Mouse (Mus musculus): Measurements from ENCODE around the gene Zfp800. TPM values are rescaled to one million over a fixed set of nuclear protein-coding genes. Genes with fewer than 3 reads are reported as not detected.

Zfp800 gene
- polyA plus RNA-seq, 1 experiment from 2014 or later = 20.5 TPM

DNA sequence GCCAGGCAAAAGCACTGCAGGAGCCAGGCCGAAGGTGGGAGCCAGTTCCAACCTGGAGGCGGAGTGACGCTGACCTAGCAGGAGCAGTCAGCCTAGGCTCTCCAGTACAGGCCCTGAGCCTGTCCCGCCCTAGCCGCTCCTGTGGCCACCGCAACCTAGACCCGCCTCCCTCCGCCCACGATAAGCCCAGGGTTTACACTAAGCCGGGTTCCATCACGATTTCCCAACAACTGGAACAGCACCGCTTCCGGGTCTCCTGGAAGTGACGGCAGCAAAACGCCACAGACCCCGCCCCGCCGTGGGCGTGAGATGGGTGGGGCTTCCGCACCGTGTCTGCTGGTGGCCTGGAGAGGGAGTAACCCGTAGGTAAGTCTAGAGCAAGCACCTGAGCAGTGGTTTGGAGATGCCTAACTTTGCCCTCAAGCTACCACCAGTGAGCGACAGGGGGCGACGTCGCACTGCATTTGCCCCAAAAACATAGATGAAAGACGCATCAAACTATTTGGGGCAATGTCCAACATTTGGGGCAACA is 23.7 kb upstream of the Zfp800 start:
- H3K4me3 ChIP-seq = peak overlapping the region; percentile 95
- H3K4me2 ChIP-seq = peak overlapping the region; percentile 99
- H3K4me1 ChIP-seq (replicated peaks) = peaks cover 64% of the 10 kb centered on the region
- H3K27me3 ChIP-seq = no peaks in the 10 kb centered on the region
- peak; percentile 85 for ATAC-seq (ENCODE audit: low read depth)
- no peaks in the 10 kb centered on the region for H3K9me3 ChIP-seq
- peak overlapping the region; percentile 57 for H3K27ac ChIP-seq (replicated peaks)
- peaks cover 41% of the 10 kb centered on the region for H3K36me3 ChIP-seq
- WGBS = 0% methylated on average over 27 of the region's 27 CpGs
- H3K9ac ChIP-seq = peak overlapping the region; percentile 88

DNA sequence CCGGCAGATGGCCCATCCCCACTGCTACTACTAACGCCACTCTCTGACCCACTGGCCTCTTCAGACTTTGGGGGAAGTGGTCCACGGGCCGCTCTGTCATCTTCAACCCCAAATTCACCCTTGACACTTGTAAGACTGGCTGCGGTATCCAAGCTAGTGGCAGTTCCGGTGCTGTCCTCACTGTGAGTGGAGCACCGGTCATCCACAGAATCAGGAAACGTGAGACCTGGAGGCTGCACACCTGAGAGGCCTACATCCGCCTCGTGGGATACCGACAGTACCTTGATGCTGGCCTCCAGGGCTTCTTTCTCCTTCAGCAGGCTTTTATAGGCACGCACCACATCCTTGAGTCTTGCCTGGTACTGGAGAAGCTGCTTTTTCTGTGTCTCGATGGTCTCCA is 23.1 kb upstream of the Zfp800 start:
- peak overlapping the region; percentile 95 for H3K4me3 ChIP-seq
- peak overlapping the region; percentile 99 for H3K4me2 ChIP-seq
- WGBS = 28% methylated on average over 13 of the region's 13 CpGs
- no peaks in the 10 kb centered on the region for H3K27me3 ChIP-seq
- H3K9me3 ChIP-seq = no peaks in the 10 kb centered on the region
- no peak overlapping the region for H3K27ac ChIP-seq (replicated peaks)
- peak overlapping the region; percentile 88 for H3K9ac ChIP-seq
- ATAC-seq (ENCODE audit: low read depth) = no peak
- H3K4me1 ChIP-seq (replicated peaks) = peaks cover 60% of the 10 kb centered on the region
- peaks cover 41% of the 10 kb centered on the region for H3K36me3 ChIP-seq

DNA sequence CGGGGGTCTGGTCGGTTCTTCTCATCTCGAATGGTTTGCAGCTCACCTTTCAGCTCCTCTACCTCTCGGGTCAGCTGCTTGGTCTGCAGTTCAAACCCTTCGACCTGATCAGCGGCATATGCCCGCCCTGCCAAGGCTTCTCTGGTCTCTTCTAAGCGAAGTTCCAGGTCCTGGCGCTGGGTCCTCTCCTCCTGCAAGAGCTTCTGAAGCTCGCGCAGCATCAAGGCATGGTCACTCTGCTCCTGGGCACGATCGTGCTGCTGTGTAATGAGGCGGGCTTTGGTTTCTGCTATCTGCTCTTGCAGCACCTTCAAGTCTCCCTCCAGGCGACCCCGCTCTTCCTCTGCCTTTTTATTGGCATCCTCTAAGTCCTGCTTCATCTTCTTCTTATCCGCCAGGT is 22.6 kb upstream of the Zfp800 start:
- Histone ChIP-seq H3K9me3 (no peaks in the 10 kb centered on the region), H3K4me3 (peak overlapping the region; percentile 95), H3K27ac (replicated peaks) (no peak overlapping the region), H3K36me3 (peaks cover 41% of the 10 kb centered on the region), H3K9ac (peak overlapping the region; percentile 88), H3K4me1 (replicated peaks) (peaks cover 55% of the 10 kb centered on the region), H3K4me2 (peak overlapping the region; percentile 99), H3K27me3 (no peaks in the 10 kb centered on the region)
- ATAC-seq (ENCODE audit: low read depth) = no peak
- 84% methylated on average over 17 of the region's 17 CpGs for WGBS

DNA sequence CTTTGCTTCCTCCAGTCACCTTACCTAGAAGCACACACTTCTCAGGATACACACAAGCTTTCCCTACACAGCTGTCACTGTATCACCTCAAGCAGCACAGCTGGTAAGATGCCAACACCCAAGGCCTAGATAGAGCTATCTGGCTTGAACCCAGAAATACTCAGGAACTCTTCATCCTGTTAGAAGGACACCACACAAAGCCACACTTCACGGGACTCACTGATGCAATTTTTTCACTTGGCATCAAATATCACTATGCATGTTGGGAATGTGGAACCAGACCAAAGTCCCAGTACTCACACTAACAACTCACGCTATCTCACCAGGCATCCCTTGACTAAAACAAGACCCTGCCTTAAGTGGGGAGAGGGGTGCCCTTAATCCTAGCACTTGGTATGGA is 21.9 kb upstream of the Zfp800 start:
- no peaks in the 10 kb centered on the region for H3K27me3 ChIP-seq
- no peak overlapping the region; the same call in 1 of the 2 replicates for H3K4me3 ChIP-seq
- no peak for ATAC-seq (ENCODE audit: low read depth)
- peaks cover 48% of the 10 kb centered on the region for H3K4me1 ChIP-seq (replicated peaks)
- no peak overlapping the region for H3K27ac ChIP-seq (replicated peaks)
- no peaks in the 10 kb centered on the region for H3K9me3 ChIP-seq
- 88% methylated on average over 2 of the region's 2 CpGs for WGBS
- peak overlapping the region; percentile 99 for H3K4me2 ChIP-seq
- H3K9ac ChIP-seq = no peak overlapping the region; the same call in 1 of the 2 replicates
- H3K36me3 ChIP-seq = peaks cover 44% of the 10 kb centered on the region

DNA sequence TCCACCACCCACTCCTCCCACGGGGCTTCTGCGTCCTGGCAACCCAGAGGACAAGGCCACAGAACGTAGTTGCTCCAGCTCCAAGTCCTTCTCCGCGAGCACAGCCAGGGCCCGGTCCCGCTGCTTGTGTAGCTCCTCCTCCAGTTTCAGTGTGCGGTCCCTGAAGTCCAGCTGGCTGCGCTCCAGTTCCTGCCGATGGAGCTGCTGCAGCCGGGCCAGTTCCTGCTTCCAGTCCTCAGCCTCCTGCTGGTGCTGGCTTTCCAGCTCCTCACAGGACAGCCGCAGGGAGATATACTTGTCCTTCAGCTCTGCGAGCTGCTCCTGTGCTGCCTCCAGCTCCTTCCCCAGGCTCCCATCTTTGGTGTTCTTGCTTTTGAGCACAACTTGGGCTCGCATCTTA is 20.6 kb upstream of the Zfp800 start:
- no peak for ATAC-seq (ENCODE audit: low read depth)
- no peak overlapping the region for H3K4me3 ChIP-seq
- H3K27ac ChIP-seq (replicated peaks) = peak overlapping the region; percentile 28; the same call in 1 of the 2 replicates
- H3K27me3 ChIP-seq = no peaks in the 10 kb centered on the region
- H3K4me2 ChIP-seq = no peak overlapping the region
- H3K9ac ChIP-seq = no peak overlapping the region
- H3K36me3 ChIP-seq = peaks cover 53% of the 10 kb centered on the region
- 89% methylated on average over 14 of the region's 14 CpGs for WGBS
- H3K9me3 ChIP-seq = no peaks in the 10 kb centered on the region
- H3K4me1 ChIP-seq (replicated peaks) = peaks cover 42% of the 10 kb centered on the region

DNA sequence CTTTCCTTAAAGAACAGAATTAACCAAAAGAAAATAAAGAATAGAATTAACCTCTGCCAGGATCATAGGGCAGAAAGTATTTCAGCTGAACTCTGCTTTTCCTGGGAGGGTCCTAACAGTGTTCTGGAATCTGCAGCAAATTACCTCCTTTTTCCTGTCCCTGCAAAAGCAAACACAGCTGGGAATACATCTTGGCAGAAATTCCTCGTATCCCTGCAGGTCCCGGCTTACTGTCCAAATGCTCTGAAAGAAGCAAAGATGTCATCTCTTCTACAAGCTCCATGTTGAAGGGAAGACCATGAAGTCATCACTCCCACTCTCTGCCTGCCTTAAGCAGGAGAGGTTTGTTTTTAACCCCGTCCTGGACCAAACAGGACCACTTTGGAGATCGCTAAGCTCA is 19.2 kb upstream of the Zfp800 start:
- H3K9me3 ChIP-seq = no peaks in the 10 kb centered on the region
- no peak overlapping the region for H3K4me3 ChIP-seq
- H3K9ac ChIP-seq = no peak overlapping the region
- peaks cover 37% of the 10 kb centered on the region for H3K4me1 ChIP-seq (replicated peaks)
- no peak overlapping the region for H3K4me2 ChIP-seq
- H3K27me3 ChIP-seq = no peaks in the 10 kb centered on the region
- 70% methylated on average over 4 of the region's 4 CpGs for whole genome bisulfite sequencing
- no peak for ATAC-seq (ENCODE audit: low read depth)
- H3K36me3 ChIP-seq = peaks cover 61% of the 10 kb centered on the region
- 0 out of 2 replicates have a peak overlapping the region, but pooled peaks have one; percentile 29 for H3K27ac ChIP-seq (replicated peaks)

DNA sequence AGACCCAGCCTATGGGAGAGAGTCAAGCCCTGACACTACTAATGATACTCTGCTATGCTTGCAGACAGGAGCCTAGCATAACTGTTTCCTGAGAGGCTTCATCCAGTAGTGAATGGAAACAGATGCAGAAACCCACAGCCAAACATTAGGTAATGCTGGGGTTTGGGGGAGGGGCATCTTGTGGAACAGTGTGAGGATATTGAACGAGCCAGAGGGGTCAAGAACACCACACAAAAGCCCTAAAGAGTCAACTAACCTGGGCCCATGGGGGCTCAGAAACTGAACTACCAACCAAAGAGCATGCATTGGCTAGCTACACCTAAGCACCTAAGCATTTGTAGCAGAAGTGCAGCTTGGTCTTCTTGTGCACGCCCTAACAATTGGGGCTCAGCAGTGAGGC is 13.4 kb upstream of the Zfp800 start:
- Histone ChIP-seq H3K9me3 (no peaks in the 10 kb centered on the region), H3K27me3 (no peaks in the 10 kb centered on the region), H3K9ac (no peak overlapping the region), H3K4me2 (no peak overlapping the region), H3K4me3 (no peak overlapping the region), H3K36me3 (peaks cover 30% of the 10 kb centered on the region), H3K27ac (replicated peaks) (no peak overlapping the region), H3K4me1 (replicated peaks) (no peaks in the 10 kb centered on the region)
- 86% methylated on average over 2 of the region's 2 CpGs for WGBS
- no peak for ATAC-seq (ENCODE audit: low read depth)

DNA sequence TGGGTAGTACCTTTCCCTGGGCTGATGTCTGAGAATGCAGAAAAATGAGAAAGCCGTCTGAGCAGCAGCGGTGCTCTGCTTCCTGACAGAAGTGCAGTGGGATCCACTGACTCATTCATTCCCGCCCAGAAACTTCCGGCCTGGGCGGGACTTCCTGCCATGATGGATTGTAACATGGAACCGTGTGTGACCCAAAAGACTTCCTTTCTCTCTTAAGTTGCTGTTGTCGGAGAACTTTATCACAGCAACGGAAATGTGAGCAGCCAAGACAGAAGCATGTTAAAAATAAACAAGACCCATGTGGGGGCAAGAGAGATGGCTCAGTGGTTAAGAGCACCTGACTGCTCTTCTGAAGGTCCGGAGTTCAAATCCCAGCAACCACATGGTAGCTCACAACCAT is 12.2 kb upstream of the Zfp800 start:
- Histone ChIP-seq H3K27me3 (no peaks in the 10 kb centered on the region), H3K9ac (no peak overlapping the region), H3K36me3 (peaks cover 20% of the 10 kb centered on the region), H3K9me3 (no peaks in the 10 kb centered on the region), H3K27ac (replicated peaks) (no peak overlapping the region), H3K4me1 (replicated peaks) (no peaks in the 10 kb centered on the region), H3K4me2 (no peak overlapping the region), H3K4me3 (no peak overlapping the region)
- no peak for ATAC-seq (ENCODE audit: low read depth)
- 89% methylated on average over 9 of the region's 9 CpGs for WGBS

DNA sequence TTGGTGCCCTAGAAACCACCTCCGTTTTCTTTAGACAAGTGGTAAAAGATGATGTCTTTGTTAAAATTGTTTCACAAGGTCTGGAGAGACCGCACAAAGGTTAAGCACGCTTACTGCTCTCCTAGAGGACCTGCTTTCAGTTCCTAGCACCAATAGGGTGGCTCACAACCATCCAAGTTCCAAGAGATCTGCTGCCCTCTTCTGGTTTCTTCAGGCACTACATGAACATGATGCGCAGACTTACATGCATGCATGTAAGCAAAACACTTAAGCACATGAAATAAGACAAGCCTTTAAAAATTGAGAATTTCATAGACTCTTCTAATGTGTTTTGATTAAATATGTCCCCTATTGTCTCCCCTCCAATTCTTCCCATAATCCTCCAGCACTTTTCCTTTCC is 2.0 kb upstream of the Zfp800 start:
- Histone ChIP-seq H3K36me3 (no peaks in the 10 kb centered on the region), H3K9ac (no peak overlapping the region), H3K9me3 (peaks cover 9% of the 10 kb centered on the region; the same call in 1 of the 2 replicates), H3K4me3 (no peak overlapping the region), H3K27ac (replicated peaks) (no peak overlapping the region), H3K27me3 (peaks cover 9% of the 10 kb centered on the region), H3K4me1 (replicated peaks) (peaks cover 29% of the 10 kb centered on the region), H3K4me2 (no peak overlapping the region)
- 93% methylated on average over 4 of the region's 4 CpGs for WGBS
- no peak for ATAC-seq (ENCODE audit: low read depth)

DNA sequence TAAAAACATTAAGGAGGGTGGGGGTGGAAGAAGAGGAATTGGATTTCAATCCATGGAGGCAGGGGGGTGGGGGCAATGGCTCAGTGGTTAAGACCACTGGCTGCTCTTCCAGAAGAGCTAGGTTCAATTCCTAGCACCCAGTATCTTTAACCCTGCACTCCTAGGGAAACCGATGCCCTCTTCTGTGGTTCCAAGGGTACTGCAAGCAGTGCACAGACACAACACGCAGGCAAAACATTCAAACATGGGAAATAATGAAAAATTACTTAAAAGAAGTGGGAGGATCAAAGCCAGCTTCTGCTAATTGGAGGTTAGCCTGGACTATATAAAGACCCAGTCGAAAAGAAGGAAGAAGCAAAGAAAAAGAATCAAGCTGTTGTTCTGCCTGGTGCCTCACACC is 921 bp upstream of the Zfp800 start:
- Histone ChIP-seq H3K9ac (no peak overlapping the region), H3K4me2 (no peak overlapping the region)

DNA sequence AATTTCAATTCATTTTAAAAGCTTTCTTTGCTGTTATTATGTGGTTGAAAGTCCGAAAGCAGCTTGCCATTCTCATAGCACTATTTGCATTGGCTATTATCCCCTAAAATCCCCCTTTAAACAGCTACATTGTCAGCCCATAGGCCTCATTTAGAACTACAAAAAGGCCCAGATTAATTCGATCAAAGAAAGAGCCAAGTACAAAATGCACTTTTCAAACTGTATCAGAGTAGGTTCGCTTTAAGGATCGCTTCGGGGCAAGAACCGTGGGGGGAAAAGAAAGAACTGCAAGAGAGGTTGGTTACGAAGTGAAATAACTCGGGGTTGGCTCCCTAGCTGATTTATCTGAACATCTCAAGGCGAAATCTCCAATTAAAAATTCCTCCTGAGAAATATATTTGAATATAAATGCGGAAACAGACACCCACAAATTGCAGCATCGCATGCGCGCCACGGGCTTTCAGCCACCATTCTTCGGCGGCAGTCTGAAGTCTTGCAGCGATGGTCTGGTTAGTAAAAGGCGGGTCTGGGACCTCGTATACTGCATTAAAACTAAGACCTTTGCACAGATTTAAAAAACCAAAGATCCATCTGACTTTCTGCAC is 850 bp downstream of the Zfp800 start:
- no peaks in the 10 kb centered on the region for H3K36me3 ChIP-seq
- under 1% methylated on average over 19 of the region's 19 CpGs for WGBS
- no peak for ATAC-seq (ENCODE audit: low read depth)
- peak overlapping the region; percentile 61; the same call in 1 of the 2 replicates for H3K27ac ChIP-seq (replicated peaks)
- H3K4me2 ChIP-seq = peak overlapping the region; percentile 86
- peaks cover 9% of the 10 kb centered on the region for H3K27me3 ChIP-seq
- peak overlapping the region; percentile 50 for H3K4me3 ChIP-seq
- H3K4me1 ChIP-seq (replicated peaks) = peaks cover 28% of the 10 kb centered on the region
- H3K9me3 ChIP-seq = peaks cover 9% of the 10 kb centered on the region; the same call in 1 of the 2 replicates
- peak overlapping the region; percentile 72 for H3K9ac ChIP-seq

More for the DNA sequence above, 921 bp upstream of the Zfp800 start:
- Histone ChIP-seq H3K36me3 (no peaks in the 10 kb centered on the region), H3K9me3 (peaks cover 9% of the 10 kb centered on the region; the same call in 1 of the 2 replicates), H3K27me3 (peaks cover 9% of the 10 kb centered on the region), H3K27ac (replicated peaks) (no peak overlapping the region), H3K4me1 (replicated peaks) (peaks cover 29% of the 10 kb centered on the region), H3K4me3 (no peak overlapping the region)
- WGBS = 82% methylated on average over 3 of the region's 3 CpGs
- no peak for ATAC-seq (ENCODE audit: low read depth)

DNA sequence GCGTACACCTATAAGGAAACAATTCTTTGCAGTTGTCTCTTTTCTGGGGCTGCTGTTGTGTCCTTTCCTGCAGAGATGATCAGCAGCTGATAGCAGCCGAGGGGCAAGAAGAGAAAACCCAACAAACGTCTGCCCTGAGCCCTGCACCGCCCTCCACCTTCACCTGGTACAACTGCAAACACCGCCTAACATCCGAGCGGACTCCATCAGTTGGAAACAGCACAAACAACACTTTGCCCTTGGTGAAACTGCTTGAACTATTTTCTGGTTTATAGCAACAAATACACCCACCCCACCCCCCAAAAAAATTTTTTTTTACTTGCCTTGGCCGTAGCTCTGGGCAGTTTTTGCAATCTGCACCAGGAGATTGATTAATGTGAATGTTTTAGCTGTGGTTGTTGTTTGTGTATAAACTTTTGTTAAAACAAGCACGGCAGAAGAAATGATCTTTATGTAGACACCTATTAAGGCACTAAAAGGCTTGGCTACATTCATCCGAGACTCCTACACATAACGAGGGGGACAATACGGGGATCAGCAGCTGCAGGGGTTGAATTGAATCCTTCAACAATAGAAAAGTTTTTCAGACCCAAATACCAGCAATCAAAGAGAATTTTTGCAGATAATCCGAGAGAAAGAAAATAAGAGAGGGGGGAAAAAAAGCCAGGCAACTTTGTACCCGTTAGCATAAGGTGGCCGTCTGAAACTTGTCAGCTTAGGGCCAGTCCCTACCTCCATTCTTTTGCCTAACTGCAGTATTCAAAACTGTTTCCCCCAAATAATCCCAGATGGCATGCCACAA is 1.6 kb downstream of the Zfp800 start:
- Histone ChIP-seq H3K27ac (replicated peaks) (no peak overlapping the region), H3K4me3 (peak overlapping the region; percentile 50), H3K4me1 (replicated peaks) (peaks cover 25% of the 10 kb centered on the region), H3K9ac (peak overlapping the region; percentile 72; the same call in 1 of the 2 replicates), H3K36me3 (no peaks in the 10 kb centered on the region), H3K4me2 (peak overlapping the region; percentile 86), H3K9me3 (peaks cover 9% of the 10 kb centered on the region; the same call in 1 of the 2 replicates), H3K27me3 (peaks cover 9% of the 10 kb centered on the region)
- 17% methylated on average over 15 of the region's 15 CpGs for WGBS
- no peak for ATAC-seq (ENCODE audit: low read depth)

Measured in neural tube, embryonic 13.5 days (tissue).